Mouse (Mus musculus): ENCODE measurements around the gene Sipa1.

DNA sequence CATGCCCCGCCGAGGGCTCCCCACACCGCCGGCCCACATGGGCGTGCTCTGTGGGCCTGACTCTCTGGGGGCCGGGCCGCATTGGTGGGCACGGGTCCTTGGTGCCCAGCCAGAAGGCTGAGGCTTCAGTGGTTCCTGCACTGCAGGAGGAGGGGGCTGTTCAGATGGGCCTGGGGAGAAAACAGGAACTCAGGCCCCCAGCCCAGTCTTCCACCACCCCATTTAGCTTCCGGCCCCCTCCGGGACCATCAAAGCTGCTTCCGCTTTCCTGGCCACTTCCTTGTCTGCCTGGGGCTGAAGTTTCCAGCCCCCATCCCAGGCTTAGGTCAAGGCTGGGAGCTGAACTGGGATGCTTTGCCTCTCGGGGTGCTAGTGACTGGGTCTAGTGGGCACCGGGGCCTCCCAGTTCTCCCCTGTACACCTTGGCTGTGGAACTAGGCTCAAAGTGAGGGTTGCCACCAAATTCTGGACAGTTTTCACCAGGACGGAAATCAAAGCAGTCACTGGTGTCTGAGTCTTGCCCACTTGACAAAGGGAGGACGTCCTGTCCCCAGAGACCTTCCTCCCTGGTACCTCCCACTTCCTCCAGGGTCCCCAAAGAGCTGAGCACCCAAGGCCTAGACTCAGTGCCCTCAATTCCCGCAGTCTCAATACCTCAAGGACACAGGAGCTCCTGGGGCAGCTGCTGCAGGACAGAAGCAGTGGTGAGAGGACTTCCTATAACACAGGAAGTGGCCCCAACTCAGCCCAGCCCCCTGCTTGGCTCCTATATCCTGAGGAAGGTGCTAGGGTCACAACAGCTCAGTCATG, 2.4 kb downstream of the Sipa1 start:
- TF ChIP-seq TAL1 (IDR thresholded peaks at IDR 0.05; ENCODE audit: low read length) (no peak), GATA1 (IDR thresholded peaks at IDR 0.05; ENCODE audit: low read length) (no peak)

Measured in erythroblast, embryonic 14.5 days (primary cell).